Mouse (Mus musculus) embryonic fibroblast, embryonic 13.5 days (primary cell): ENCODE measurements around the gene Omg. TPM values are rescaled to one million over a fixed set of nuclear protein-coding genes. Genes with fewer than 3 reads are reported as not detected.

ENCODE experiments used
- H3K27ac ChIP-seq: 2 replicates; pipeline ENCODE4 v1.5.1; 2012; ENCODE audit warnings: low read length, control low read depth, inconsistent platforms; ENCODE audit not compliant: insufficient read depth
- H3K4me1 ChIP-seq: 2 replicates; pipeline ENCODE4 v1.6.1; 2011; ENCODE audit warnings: low read length; ENCODE audit not compliant: control insufficient read depth, insufficient read depth
- H3K4me3 ChIP-seq: 2 replicates; pipeline ENCODE4 v1.5.1; 2011; ENCODE audit warnings: mild to moderate bottlenecking, control low read depth, low read length; ENCODE audit not compliant: insufficient read depth
- CTCF ChIP-seq: IDR thresholded peaks from 2 replicates; pipeline ENCODE4 v1.5.1; 2011; ENCODE audit warnings: mild to moderate bottlenecking, control low read depth, low read length, moderate library complexity, borderline replicate concordance; ENCODE audit not compliant: insufficient read depth
- POLR2A ChIP-seq: IDR thresholded peaks from 2 replicates; pipeline ENCODE4 v1.6.1; 2011; ENCODE audit warnings: low read depth, mild to moderate bottlenecking, control low read depth, low read length, moderate library complexity
- polyA plus RNA-seq: library from polyadenylated mRNA; stranded (reverse); fragments of >200 nt; gene quantifications from 2 replicates; pipeline ENCODE4 v1.2.4, GENCODE M21; 2011; ENCODE audit warnings: low read depth; ENCODE audit not compliant: missing spikeins, insufficient read length

Gene Omg
- polyA plus RNA-seq, 1 experiment, result not detected

DNA sequence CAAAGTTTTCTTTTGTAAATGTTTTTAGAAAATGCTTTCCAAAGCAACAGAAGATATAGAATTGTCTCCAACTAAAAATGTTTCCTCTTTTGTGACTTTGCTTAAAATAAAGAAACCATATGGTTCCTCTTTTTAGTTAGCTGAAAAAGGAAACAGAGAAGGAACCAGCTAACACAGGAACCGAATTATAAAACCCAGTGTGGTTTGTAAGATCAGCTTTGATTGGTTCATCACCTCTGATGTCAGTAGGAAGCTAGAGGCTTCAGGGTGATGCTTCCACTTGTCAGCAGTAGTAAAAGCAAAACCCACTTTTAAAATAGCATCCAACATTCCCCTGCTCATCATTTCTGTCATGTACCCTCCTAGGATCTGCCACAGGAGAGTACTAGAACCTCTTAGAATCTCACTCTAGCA, 16.0 kb upstream of the Omg start:
- H3K27ac ChIP-seq, result peak overlapping the region; percentile 87
- TF ChIP-seq POLR2A (no peak), CTCF (no peak)
- H3K4me3 ChIP-seq, result no peak overlapping the region
- H3K4me1 ChIP-seq, result peaks cover 6% of the 10 kb centered on the region

DNA sequence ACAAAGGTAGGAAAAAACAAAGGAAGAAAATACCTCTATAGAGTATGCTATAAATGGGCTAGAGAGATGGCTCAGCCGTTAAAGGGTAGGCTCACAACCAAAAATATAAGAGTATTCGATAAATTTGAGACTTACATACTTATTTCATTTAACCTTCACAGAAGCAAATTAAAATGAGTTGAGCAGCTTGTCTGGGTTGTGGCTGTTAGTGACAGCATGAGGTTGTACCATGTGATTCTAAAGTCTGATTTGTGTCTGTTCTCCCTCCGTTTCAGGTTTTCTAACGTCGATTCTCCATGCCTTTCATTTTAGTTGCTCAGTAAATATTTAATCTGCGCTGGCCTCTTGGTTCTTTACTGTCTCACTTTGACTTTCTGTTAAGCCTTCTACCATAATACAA, 15.4 kb upstream of the Omg start:
- TF ChIP-seq POLR2A (no peak), CTCF (no peak)
- Histone ChIP-seq H3K27ac (peak overlapping the region; percentile 84), H3K4me3 (no peak overlapping the region), H3K4me1 (peaks cover 6% of the 10 kb centered on the region)

GRCm38 (mm10) chr11:79515798-79516197, 11.9 kb upstream of the Omg start:
- Histone ChIP-seq H3K4me3 (no peak overlapping the region), H3K4me1 (peaks cover 4% of the 10 kb centered on the region), H3K27ac (no peak overlapping the region)
- no peak for TF ChIP-seq CTCF
- no peak for TF ChIP-seq POLR2A

- TF ChIP-seq POLR2A, result no peak
- no peak for TF ChIP-seq CTCF
- peaks cover 4% of the 10 kb centered on the region for H3K4me1 ChIP-seq
- H3K4me3 ChIP-seq, result no peak overlapping the region
- no peak overlapping the region for H3K27ac ChIP-seq
Observed at GRCm38 (mm10) chr11:79515331-79515730, 11.4 kb upstream of the Omg start.

DNA sequence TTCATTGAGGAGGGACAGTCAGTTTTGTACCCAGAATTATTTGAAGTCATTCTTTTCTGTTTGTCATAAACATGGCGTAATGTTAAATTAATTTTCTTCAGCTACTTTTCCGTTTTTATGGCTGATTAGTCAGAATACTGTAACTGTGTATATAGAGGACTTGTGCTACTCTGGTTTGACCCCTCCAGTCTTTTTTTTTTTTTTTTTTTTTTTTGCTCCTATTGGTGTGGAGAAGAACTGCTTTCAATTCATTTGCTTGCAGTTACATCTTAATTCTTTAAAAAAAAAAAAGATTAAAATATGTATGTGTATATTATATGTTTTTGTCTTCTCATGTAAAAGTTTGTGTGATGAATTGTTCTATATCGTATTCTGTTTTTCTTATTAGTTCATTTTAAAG, 8.1 kb upstream of the Omg start:
- Histone ChIP-seq H3K27ac (no peak overlapping the region), H3K4me3 (no peak overlapping the region), H3K4me1 (peaks cover 3% of the 10 kb centered on the region)
- TF ChIP-seq CTCF, result no peak
- TF ChIP-seq POLR2A, result no peak

GRCm38 (mm10) chr11:79504506-79504905, 622 bp upstream of the Omg start:
- Histone ChIP-seq H3K4me1 (no peaks in the 10 kb centered on the region), H3K27ac (no peak overlapping the region)
- TF ChIP-seq POLR2A (no peak), CTCF (no peak)

DNA sequence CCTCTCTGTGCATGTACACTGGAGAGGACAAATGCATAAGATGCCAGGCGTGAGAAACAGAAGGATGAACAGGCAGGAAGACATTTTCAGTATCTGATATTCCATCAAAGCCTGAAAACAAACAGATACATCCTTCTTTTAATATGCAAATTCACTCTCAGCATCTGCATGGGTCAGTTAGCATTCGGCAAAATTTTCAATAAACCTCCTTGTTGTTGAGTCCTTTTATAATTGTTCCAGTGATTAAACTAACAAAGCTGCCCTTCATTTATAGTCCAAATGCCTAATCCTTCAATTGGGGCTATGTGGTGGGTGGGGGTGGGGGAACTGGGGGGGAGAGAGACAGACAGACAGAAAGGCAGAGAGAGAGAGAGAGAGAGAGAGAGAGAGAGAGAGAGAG, 967 bp downstream of the Omg start:
- TF ChIP-seq POLR2A, result no peak
- TF ChIP-seq CTCF, result no peak
- H3K4me3 ChIP-seq, result no peak overlapping the region
- no peak overlapping the region for H3K27ac ChIP-seq
- no peaks in the 10 kb centered on the region for H3K4me1 ChIP-seq

More at GRCm38 (mm10) chr11:79504506-79504905, 622 bp upstream of the Omg start:
- no peak overlapping the region for H3K4me3 ChIP-seq

DNA sequence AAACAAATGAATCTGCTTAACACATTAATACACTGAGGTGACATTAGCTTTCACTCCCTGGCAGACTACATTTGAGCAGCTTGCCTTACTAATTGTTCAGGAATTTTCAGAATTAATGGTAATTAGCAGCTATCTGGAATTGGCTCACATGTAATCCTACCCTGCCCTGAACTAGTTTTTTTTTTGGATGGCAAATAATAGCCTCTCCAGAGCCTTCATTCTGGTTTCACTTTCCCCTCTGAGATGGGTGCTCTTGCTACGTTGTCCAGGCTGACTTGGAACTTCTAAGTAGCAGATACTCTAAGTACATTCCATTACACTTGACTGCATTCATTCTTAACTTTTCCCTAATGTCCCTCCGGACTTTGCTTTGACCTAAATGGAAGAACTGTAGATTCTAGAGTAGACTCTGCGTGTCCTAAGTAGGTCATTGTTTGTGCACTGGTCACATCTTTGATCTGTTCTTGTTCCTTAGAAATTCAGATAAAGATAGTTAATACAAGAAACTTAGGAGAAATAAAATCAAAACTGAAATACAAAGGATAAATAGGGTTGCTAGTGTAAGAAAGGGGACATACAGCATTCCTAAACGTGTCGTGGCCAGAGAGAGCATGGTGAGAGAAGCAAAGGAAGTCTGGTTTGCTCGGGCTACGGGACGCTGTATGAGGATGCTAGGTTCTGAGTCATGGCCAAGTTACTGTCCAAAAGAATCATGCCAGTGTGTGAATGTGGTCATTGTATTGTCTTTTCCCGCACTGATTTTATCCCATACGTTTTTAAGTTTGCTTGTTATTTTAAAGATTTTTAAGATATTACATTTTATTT, 8.7 kb downstream of the Omg start:
- no peaks in the 10 kb centered on the region for H3K4me1 ChIP-seq
- no peak overlapping the region for H3K27ac ChIP-seq
- TF ChIP-seq POLR2A (no peak), CTCF (no peak)
- H3K4me3 ChIP-seq, result no peak overlapping the region

GRCm38 (mm10) chr11:79484721-79485120, 19.2 kb downstream of the Omg start:
- peaks cover 2% of the 10 kb centered on the region for H3K4me1 ChIP-seq
- H3K4me3 ChIP-seq, result no peak overlapping the region

DNA sequence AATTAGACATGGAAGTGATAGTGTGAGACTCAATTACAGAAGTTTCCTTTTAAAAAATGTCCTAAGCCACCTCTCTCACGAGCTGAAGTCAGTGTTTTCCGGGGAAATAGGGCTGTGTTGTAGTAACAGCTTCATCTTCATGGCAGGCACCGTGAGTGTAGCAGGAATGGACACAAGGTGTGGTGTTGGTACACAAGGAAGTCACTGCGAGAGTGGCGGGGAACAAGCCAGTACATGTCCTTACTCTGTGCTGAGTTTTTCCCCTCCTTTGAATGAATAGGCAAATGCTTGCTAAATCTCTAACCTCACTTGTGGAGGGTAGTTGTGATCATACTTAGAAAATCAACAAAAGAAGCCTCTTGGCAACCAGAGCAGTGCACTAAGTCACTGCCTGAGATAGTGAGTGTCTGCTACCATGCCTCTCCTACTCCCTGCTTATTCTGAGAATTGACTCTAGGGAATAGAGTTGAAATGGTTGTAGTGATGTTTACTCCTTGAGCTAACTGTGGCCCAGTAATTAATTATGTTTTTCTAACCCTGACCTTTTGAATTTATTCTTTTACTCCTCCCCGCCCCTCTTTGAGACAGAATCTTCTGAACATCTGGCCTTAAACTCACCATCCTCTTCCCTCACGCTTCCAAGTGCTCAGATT, 19.9 kb downstream of the Omg start:
- Histone ChIP-seq H3K4me3 (no peak overlapping the region), H3K4me1 (peaks cover 2% of the 10 kb centered on the region; the same call in 1 of the 2 replicates), H3K27ac (no peak overlapping the region; the same call in 1 of the 2 replicates)
- TF ChIP-seq CTCF (no peak), POLR2A (no peak)

More at GRCm38 (mm10) chr11:79484721-79485120, 19.2 kb downstream of the Omg start:
- TF ChIP-seq CTCF (no peak), POLR2A (no peak)
- no peak overlapping the region for H3K27ac ChIP-seq
